Mouse (Mus musculus) cerebellum, adult 2 months (tissue): ENCODE results near the gene Bicd2.

ENCODE experiments used
- CTCF ChIP-seq: fragments of 200-500 bp; IDR thresholded peaks from 2 replicates; pipeline ENCODE4 v1.5.1; 2011; ENCODE audit warnings: low read depth, mild to moderate bottlenecking, control low read depth, low read length, moderate library complexity, borderline replicate concordance; ENCODE audit not compliant: insufficient read depth
- POLR2A ChIP-seq: fragments of 200-500 bp; IDR thresholded peaks from 2 replicates; pipeline ENCODE4 v1.6.1; 2011; ENCODE audit warnings: low read length, control low read depth, borderline replicate concordance; ENCODE audit not compliant: insufficient read depth

- TF ChIP-seq POLR2A (no peak), CTCF (no peak)
These were observed 16.5 kb upstream of the Bicd2 start for GRCm38 (mm10) chr13:49324871-49325270.
